Mouse (Mus musculus) fibroblast of lung, adult 2 months (primary cell): ENCODE results near the gene Med7.
"Not testable (repeated sequence)": the region's sequence is repeated elsewhere in the genome, so short reads cannot be mapped to it uniquely, and the experiment has no call there.

Experiments
- DNase-seq: peaks from one replicate; pipeline ENCODE4 v3.0.0-alpha.2; 2011; ENCODE audit warnings: low read depth

Gene Med7

DNA sequence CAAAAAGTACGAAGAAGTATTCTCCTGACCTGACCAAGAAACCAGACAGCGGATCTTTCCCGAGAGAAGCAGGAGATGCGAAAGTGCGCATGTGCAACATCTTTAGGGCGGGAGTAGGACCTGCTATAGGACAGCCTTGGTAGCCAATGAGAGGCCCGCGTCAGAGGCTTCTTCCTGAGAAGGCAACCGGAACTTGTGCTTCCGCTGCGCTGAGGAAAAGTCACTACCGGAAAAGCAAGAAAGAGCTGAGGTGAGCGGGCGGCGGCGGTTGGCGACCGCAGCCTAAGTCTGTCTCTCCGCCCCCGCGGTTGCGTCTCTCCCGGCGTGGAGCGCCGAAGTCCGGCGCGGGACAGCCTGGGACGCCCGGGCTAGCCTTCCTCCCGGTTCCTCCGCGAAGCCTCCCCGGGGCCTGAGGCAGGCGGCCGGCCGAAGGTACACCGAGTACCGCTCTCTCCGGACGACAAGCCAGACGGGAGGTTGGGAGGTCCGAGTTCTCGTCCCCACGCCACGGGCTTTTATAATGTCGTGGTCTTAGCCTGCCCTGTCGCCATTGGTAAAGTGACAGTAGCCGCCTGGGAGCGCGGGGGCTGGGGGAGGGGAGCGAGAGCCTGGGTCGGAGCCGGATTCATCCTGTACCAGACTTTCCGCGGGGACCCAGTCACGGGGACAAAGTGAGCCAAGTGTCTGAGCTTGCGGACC, at the start of gene Med7:
Gene Med7, plus strand, starts transcription at position 166 of the 699 bp plus-strand sequence.
- DNase-seq, result peak; percentile 93

DNA sequence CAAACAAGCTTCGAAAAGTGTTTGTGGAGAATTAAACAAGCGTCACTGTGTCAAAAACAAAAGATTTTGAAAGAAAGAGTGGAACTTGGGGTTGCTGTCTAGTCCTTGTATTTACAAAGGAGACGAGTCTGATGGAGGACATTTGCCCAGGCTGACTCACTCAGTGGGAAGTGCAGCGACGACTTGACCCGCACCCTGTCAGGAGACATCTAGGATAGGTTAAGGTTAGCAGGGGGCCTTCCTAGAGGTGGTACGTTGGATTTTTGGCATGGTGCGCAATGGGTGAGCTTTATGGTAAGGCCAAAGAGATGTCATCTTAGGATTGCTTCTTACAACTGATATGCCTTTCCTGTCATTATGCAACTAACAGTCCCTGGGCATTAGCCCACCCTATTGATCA, 49.7 kb upstream of the Med7 start:
- DNase-seq, result no peak

DNA sequence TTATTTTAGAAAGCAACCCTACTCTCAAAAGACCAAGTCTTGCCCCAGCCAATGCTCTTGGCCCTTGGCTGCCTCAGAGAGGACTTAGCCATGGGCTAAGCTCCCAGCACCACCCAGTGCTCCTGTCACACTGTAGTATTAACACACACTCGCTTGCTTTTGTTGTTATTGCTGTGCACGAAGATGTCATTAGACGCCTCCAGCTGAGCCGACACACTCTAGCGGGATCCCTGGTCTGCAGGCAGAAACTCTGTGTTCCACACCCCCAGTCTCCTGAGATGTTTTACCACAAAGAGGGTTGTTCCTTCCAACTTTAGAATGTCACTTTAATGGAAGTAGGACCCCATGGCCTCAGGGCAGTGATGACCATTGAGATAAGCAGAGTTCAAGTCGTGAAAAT, 48.3 kb upstream of the Med7 start:
- DNase-seq, result no peak

DNA sequence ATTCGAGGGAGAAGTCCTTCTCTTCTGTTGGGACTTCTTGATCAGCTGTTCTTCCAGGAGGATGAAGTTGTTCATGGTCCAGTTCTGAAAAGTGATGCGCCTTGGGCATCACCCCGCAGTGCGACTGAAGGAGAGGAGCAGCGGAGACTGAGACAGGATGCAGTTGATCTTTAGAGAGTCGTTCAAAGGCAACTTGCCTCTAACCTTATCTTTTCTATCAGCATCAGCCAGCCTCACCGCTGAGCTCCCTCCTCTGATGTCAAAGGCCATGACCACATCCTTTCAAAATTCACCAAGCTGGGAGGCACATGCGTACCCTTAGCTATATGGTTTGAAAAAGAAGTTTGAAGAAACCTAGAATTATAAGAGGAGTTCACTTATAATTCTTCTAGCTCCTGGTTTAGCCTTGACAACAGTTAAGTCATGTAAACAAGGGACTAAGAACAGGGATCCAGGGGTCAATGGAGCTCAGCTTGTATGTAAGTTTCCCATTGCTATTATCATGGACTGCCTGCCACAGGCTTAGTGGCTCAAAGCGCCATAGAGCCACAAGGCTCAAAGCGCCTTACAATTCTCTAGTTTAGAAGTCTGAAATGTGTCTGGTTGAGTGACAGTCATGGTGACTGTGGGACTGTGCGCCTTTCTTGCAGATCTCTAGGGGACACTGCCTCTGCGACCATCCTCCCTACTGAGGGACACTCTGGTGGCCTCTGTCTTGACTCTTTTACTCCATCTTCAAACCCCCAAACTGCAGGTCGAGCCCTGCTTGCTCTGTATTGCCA, 47.2 kb upstream of the Med7 start, which contains the start of gene Itk:
Gene Itk, minus strand, starts transcription at position 180 of the 782 bp plus-strand sequence.
- DNase-seq, result no peak

DNA sequence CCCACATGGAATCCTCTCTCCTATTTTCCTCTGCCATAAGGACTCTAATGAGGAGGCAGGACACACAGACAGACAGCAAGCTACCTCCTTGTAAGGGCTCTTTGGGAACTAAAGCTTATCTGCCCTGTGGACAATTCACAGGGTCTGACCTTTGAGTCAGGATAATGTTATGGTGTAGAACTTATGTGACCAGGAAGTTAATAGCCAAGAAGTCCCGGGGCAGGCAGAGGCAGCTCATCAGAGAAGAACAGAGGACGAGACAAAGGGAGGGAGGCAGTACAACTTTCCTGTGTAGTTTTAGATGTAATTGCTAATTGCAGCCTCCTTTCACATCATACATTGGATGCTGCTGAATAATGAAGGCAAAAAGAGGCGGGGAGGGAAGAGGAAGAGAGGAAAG, 46.1 kb upstream of the Med7 start:
- no peak for DNase-seq

DNA sequence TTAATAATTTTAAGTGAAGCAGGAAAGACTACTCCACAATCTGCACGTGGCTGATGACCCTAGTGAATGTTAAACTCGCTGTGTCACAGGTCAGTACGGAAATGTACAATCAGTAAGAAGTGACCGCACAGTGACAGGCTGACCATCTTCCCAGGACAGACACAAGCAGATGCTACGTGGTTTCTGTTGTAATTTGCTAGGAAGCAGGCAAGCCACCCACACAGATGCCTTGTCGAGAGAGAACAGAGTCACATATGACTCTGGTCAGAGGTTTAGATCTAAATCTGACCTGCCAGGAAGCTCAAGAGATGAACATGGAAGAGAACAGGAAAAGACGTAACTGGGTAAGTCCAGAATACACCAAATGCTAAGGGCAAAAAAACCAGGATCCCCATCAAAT, 43.8 kb upstream of the Med7 start:
- DNase-seq, result no peak

DNA sequence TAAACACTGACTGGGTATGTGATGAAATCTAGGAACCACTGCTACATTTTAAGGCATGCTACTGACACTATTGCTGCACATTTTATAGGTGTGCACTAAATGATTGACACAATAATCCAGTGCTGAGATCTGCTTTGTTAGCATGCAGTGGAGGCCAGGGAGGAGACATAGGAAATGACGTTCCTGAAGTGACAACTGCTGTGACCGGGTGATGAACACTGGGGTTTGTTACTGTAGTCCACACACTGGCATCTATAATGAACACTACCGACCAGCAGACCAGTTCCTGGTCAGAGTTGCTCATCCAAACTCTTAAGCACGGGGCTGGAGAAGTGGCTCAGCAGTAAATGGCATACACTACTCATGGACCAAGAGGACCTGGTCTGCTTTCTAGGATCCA, 43.3 kb upstream of the Med7 start:
- DNase-seq, result no peak

DNA sequence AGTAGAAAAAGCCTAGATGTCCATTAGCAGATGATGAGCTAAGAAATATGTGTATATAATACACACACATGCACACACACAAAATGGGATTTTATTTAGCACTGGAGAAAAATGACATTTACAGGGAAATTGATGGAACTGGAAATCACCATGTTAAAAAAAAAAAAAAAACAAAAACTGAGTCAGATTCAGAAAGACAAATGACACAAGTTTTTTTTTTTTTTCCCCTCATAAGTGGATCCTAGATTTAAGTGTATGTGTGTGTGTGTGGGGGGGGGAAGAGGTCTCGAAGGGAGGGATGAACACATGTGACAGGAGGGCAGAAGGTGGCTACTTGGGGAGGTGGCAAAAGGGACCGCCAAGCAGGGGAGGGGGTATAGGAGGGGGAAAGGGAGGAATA, 41.6 kb upstream of the Med7 start:
- no peak for DNase-seq

DNA sequence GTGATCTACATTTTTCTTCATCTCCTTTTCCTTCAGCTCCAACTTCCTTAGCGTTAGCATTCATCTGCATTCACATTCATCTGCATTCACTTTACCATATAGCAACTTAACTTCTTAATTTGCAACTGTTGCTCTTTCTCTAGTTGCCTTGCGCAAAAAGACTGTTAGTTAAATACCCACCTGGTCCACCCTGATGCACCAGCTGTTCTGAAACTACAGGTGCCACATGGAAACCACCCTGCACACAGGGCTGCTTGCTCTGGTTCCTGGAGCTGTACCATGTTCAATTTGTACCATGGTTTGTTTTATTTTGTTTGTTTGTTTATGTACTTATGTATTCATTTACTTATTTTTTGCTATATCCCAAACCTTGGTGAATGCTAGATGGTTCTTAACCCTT, 41.0 kb upstream of the Med7 start:
- no peak for DNase-seq

DNA sequence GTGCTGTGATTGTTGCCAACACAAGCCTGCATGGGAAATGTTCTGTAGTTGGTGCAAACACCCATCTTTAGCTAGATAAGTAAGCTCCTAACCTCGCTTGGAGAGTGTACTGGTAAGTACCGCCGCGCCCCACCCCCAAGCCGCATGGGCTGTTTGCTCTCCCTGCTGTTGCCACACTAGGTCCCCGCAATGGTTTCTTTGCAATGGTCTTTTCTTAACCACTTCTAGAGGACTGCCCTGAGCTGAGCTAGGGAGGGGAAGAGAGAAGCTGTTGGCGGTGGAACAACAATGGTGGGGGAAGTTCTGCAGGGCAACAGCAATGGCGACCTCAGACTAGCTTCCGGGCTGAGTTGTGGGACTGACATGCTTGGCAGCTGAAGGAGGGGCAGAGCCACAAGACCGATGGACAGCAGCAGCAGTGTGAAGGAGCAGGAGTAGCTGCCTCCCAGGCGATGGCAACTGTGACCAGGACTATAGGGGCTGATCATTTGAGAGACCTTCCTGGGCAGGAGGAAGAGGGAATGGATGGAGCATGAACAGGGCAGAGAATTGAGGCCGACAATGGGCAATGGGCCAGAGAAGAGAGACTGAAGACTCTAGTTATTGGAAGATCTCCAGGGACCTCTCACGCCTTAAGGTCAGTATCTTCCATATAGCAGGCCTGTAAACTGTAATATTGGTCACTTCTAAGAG, 40.4 kb upstream of the Med7 start, which contains the start of gene Fam71b:
Gene Fam71b, plus strand, starts transcription at position 393 of the 693 bp plus-strand sequence.
- DNase-seq, result no peak

DNA sequence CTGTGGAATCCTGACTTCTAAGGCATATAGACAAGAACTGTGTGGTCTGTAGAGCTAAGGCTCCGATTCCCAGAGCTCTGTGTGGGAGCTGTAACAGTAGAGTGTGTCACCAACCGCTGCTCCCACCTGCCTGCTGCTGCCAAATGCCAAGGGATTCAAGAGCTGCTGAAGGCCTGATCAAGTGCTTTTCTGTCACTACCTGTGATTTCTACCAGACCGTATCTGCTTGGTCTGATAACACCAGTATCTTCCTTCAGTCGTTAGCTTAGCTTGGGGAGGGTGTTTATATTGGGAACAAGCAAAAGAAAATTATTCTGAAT, 39.9 kb upstream of the Med7 start:
- DNase-seq, result no peak

DNA sequence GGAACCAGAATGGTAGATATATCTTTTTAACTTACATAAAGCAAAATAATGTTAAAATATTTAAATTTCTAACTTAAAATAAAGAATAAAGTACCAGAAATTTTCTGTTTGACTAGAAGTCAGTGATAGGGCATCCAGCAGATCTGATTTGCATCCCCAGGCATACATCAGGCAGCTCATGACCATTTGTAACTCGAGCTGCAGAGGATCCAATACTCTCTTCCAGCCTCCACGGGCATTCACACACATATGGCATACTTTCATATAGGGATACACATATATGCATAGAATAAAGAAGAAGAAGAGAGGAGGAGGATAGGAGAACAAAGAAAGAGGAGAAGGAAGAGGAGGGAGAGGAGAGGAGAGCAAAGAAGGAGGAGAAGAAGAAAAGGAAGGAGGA, 38.8 kb upstream of the Med7 start:
- no peak for DNase-seq

DNA sequence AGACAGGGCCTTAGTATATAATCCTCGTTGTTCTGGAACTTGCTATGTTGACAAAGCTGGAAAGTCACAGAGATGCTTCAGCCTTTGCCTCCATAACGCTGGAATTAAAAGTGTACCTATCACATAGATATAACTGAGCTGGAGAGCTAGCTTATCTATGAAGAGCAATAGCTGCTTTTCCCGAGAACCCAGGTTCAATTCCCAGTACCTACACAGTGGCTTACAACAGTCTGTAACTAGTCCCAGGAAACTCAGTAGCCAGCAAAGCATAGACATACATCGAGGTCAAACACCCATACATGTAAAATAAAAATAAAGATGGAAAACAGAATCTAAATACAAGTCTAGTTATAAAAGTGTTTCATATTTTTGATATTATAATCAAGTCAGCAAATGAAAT, 38.3 kb upstream of the Med7 start:
- no peak for DNase-seq

DNA sequence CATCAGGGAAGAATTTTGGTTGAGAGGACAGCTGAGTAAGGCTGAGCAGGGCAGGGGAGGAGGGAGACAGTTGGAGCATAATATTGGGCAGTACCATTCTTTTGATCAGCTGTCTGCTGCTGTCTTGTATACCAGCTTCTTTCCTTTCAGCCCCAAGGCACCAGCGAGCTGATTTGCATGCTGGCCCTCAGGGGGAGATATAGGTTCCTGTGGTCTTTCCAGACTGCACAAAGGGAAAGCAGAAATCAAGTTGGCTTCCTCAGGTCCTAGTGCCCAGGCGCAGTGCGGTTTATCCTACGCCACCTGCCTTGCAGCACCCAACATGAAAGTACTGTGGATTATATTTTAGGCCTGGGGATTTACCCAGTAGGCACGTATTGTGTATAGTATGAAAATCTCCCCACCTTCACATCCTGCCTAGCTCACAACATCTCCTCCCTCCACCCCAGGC, 37.8 kb upstream of the Med7 start:
- DNase-seq, result no peak

DNA sequence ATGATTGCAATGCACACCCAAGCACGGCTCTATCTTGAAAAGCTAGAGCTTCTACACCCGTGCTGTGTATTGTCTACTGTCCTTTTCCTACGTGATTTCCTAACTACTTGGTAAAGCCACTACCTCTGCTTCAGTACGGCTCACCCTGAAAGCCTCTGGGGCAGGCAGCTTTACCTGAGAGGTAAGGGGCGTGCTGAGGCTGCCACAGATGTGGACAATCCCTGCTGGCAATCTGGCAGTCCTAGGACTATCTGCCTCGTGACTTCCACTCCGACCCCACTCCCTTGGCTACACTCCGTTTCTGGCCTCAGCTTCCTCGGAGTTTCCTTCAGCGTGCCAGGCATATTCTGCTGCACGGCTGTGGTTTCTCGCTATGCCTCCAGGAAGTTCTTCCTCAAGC, 35.2 kb upstream of the Med7 start:
- no peak for DNase-seq

DNA sequence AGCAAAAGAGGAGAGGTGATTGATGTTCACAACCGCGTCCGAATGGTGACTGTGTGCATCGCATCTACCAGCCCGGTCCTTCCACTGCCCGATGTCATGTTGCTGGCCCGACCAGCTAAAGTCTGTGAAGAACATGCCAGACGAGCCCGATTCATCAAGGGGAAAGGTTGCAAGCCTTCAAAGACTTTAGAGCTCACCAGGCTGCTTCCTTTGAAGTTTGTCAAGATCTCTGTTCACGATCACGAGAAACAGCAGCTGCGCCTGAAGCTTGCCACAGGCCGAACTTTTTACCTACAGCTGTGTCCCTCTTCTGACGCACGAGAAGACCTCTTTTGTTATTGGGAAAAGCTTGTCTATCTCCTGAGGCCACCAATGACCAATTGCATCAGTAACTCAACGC, 31.7 kb upstream of the Med7 start:
- DNase-seq, result no peak

DNA sequence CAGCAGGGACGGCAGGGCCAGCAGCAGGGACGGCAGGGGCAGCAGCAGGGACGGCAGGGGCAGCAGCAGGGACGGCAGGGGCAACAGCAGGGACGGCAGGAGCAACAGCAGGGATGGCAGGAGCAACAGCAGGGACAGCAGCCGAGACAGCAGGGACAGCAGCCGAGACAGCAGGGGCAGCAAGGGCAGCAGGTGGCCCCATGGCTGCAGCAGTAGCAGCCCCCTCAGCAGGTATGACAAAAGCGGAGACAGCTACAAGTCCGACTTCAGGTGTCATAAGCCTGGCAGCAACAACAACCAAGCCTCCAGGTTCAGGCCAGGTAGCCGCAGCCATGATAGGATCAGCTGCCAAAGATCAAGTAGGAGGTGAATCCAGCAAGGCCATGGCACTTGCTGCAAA, 30.0 kb upstream of the Med7 start:
- DNase-seq, result no peak

DNA sequence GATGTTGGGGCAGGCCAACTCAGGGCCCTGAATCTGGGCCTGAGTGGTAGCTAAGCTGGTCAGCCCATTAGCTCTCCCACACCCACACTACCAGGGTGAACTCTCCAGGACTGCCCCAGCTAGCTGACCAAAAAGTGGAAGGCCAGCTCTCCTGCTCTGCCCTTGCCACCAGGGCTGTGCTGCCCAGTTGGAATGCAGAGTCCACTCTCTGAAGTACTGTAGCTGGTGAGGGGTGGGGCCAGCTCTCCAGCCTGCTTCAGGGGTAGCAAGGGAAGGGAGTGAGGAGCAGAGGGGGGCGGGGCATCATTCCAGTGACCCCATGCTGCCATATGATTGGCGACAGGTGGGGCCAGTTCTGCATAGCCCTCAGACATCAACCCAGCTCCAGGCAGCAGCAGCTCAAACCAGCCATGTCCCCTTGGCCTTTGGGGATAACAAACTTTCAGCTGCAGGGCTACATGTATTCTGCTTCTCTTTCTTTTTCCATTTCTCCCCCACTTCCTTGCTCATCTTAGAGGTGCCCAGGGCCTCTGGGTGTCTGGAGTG, 26.6 kb upstream of the Med7 start:
- no peak for DNase-seq

DNA sequence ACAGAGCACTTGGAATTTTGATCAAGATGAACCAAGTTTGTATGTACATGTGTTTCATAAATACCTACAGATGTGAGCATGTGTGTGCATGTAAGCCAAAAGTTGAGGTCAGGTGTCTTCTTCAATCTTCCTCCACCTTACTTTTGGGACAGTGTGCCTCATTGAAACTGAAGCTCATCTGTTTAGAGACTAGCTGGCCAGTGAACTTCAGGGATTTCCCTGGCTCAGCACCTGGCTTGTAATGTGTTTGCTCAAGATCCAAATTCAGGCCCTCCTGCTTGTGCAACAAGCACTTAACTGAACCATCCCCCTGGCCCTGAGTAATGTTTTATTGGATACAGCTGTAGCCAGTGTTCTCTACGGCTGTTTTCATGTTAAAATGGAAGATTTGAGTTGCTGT, 18.3 kb upstream of the Med7 start:
- no peak for DNase-seq

DNA sequence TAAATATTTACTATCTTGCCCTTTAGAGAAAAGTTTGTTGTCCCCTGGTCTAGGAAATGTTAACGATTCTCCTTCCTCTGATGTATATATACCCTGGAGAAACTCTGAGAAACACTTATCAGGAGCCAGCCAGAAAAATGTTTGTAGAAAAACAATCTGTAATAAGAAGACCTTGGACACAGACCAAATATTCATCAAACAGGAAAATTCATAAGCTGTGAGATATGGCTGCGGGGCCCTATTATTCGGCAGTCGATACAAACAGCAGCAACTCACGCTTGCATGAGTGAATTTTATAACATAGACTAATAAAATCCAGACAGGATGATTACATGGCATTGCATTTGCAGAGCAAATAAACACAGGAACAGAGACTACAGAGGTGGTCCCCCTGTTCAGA, 17.9 kb upstream of the Med7 start:
- no peak for DNase-seq

DNA sequence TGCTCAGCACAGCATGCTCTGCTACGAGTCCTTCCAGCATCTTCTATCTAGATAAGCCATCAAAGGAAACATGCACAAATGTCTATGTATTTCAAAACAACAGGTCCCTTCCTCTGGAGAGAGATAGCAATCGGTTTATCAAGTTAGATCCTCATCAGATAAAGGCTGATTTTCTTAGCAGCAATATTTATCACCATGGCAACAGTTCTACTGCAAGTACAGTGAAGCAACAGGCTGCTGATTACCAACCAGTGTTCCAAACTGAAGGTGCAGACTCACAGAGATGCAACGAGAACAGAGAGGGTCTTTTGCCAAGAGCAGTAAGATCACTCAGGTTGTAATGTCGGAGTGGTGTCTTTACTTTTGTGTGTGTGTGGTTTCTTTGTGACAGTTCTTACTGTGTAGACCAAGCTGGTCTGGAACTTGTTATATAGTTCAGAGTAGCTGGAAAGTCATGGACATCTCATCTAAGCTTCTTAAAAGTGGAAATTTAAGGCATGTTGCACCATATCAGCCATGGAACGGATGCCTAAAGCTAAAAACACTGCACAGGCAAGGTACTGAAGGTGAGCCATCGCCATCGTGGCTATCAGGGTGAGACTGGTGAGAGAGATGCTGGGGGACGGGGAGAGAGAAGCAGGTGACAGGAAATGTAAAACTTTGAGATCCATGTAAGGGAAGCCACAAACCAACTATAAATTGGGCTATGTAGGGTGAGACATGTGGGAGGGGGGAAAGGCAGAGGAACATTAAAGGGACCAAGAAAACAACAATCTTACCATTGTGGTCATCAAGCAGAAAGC, 15.4 kb upstream of the Med7 start:
- no peak for DNase-seq

DNA sequence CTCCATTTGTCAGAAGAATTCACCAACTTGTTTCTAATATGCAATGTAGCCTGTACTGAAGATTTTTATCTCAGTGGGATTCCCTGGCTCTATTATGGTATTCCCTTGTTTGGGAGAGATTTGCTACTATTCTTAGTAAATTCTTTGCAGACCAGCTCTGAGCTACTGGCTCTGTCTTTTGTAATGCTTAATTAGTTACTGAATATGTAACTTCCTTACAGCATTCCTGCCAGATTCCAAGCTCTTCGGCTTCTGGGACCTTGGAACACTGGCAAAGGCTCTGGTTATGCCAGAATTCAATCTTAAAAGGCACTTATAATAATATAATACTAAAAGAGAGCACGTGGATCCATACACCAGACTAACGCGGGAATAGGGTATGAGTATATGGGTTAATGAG, 8.6 kb upstream of the Med7 start:
- DNase-seq, result not testable (repeated sequence)
